Mouse (Mus musculus) gastrocnemius, adult 8-10 months (tissue): ENCODE measurements around the gene Wfs1. TPM values are rescaled to one million over a fixed set of nuclear protein-coding genes. Genes with fewer than 3 reads are reported as not detected.
"Not testable (repeated sequence)": the region's sequence is repeated elsewhere in the genome, so short reads cannot be mapped to it uniquely, and the experiment has no call there.

Experiments
- DNase-seq, 2 experiments: peaks; one replicate each; pipeline ENCODE4 v3.0.0; 2022; ENCODE audit warnings: low spot score in 2 of 2
- total RNA-seq, 4 experiments: library from RNA; stranded (reverse); gene quantifications; 2 replicates each; pipeline ENCODE4 v1.2.4; 2022

The Wfs1 gene
- total RNA-seq, 4 experiments from 2014 or later = 51.3 to 68.1 (median 58.9) TPM

GRCm38 (mm10) chr5:36988124-36988780 is 753 bp downstream of the Wfs1 start:
- peak in 1 of 2 experiments; percentile 9 for DNase-seq

- DNase-seq = no peak
Measured at GRCm38 (mm10) chr5:36986617-36987016, 2.4 kb downstream of the Wfs1 start.

DNA sequence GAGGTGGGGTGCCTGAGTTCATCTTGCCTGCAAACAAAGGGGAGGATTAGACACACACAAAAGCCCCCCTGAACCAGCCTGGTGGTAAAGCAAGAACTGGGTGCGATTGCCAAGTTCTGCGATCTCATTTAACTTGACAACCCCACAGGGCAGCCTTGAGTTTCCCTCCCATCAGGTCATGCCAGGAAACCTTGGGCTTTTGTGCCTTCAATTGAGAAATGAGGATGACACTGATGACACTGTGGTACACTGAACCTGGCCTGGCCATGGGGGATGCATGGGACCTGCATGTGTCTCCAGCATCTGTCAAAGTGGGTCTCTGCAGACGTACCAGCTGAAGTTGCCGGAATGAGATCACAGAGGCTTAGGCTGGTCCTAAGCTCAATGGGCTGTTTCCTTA is 6.7 kb downstream of the Wfs1 start:
- no peak for DNase-seq

GRCm38 (mm10) chr5:36979631-36980030 is 9.4 kb downstream of the Wfs1 start:
- DNase-seq = no peak

DNA sequence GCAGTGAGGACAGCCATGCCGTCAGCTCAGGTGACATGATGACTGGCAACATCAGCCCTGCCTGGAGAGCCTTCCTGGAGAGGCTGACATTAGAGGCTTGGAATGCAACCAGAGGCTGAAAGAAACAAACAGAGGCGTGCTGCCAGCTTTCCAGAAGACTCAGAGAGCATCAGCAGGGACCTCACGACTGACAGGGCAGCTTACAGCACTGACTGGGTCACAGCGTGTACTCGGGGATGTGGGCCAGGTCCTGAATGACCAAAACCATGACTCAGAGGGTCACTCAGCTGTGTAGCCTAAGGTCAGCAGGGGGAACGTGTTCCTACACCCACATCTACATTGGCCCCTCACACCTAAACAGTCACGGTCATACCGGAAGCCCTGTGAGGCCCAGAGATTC is 10.0 kb downstream of the Wfs1 start:
- peak in 1 of 2 experiments; percentile 40 for DNase-seq

- no peak for DNase-seq
Measured at GRCm38 (mm10) chr5:36977809-36978208, 11.2 kb downstream of the Wfs1 start.

GRCm38 (mm10) chr5:36975336-36975735 is 13.7 kb downstream of the Wfs1 start:
- no peak for DNase-seq

GRCm38 (mm10) chr5:36971587-36971986 is 17.4 kb downstream of the Wfs1 start:
- no peak for DNase-seq

GRCm38 (mm10) chr5:36960501-36960900 is 28.5 kb downstream of the Wfs1 start:
- DNase-seq = no peak

DNA sequence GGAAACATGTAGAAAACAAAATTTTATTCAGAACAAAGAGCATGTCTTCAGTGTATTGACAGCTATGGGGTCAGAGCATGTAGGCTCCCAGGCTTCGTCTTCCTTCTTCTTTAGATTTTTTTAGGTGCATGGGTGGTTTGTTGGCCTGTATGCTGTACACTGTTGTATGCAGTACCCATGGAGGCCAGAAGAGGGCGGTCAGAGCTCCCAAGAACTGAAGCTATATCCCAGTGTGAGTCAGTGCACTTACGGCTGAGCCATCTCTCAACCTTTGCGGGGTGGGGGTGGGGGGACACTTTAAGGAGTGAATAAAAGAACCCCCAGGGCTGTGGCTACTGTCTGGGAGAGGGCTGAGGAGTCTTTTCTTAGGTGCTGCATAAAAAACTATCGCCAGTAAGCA is 30.2 kb downstream of the Wfs1 start:
- peak; percentile 39 to 54 for DNase-seq

DNA sequence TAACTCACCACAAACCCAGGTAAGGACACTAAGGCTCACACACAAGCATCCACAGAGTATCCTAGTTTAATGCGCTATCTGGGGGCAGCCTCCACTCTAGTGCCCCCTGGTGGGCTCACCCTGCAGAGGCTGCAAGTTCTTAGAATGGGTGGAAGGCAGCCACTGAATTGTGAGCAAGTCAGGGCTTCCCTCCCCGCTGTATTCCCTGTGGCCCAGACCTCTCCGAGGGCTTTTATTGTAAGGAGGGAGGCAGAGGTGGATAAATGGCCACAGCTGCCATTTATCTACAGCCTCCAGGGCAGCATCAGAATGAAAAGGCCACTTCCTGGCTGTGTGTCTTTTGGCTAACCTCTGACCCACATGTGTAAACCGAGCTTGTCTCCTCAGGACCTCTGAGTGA is 33.6 kb downstream of the Wfs1 start:
- no peak for DNase-seq

DNA sequence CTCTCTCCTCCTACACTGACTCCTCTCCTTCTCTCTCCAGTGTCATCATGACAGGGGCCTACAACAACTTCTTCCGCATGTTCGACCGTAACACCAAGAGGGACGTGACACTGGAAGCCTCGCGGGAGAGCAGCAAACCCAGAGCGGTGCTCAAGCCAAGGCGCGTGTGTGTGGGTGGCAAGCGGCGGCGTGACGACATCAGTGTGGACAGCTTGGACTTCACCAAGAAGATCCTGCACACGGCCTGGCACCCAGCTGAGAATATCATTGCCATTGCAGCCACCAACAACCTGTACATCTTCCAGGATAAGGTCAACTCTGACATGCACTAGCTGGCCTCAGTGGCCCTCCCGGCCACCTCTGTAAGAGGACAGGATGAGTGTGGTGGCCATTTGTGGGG is 36.7 kb downstream of the Wfs1 start:
- DNase-seq = no peak

DNA sequence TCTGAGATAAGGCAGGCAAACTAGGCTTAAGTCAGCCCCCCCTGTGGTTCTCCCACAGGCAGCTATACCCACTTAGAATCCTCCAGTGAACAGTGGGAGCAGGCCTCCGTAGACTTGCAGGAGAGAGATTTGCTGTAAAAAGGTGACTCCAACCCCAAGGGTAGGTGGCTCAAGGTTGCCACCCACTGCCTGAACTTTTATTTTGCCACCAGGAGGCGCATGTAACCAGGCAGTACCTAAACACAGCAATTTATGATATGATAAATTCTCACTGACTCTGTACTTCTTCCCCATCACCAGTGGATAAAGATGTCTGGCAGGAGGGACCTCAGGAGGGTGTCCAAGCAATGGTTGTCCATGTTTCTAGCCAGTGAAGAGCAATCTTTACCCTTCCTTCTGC is 38.1 kb downstream of the Wfs1 start:
- no peak for DNase-seq

DNA sequence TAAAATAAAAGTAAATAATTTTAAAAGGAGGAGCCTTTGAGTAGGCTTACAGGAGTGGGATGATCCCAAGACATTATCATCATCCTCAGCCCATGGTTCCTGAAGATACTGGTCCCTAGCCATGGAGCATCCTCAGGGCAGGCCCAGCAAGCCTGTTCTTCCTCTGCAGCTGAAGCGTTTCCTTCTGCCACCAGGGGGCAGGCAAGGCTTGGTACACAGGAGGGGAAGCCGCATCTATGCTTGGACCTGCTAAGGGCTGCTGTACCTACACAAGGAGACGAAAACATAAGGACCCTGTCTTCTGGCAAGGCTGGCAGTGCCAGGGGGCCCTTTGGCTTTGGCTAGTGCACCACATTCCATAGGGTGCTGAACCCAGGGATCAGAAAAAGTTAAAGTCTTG is 40.2 kb downstream of the Wfs1 start:
- DNase-seq = peak in 1 of 2 experiments; percentile 36

DNA sequence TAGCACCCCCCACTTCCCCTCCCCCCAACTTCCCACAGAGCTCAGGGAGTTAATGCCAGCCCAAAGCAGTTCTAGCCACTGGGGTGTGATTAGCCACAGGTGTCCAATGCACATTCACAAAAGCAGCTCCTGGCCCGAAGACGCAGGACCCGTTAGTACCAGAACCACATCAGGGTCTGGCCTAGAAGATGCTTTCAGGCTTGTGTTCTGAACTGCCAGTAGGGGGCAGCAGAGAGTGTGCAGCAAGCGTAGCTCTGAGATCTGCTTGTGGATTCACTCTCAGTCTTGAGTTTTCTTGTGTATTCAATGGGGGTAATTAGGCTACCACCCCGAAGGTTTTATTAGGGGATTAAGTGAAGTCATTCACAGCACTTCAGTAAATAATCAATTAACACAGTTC is 42.6 kb downstream of the Wfs1 start:
- no peak for DNase-seq

DNA sequence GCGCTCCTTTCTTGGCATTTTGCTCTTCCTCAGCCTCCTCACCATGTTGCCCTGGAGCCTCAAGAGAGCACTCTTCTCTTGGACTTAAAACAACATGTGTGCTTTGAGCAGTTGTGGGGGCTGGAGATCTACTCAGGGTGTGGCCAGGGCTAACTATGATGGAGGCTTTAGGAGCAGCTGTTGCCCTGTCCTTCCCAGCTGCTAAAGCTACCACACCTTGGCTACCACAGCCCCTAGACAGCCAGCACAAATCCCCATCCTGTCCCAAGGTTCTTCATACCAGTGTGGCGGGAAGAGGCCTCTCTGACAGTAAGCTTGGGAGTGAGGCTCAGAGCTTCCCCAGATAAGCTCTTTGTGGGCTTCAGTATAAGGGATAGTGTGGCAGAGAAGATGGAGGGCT is 43.3 kb downstream of the Wfs1 start:
- DNase-seq = no peak

DNA sequence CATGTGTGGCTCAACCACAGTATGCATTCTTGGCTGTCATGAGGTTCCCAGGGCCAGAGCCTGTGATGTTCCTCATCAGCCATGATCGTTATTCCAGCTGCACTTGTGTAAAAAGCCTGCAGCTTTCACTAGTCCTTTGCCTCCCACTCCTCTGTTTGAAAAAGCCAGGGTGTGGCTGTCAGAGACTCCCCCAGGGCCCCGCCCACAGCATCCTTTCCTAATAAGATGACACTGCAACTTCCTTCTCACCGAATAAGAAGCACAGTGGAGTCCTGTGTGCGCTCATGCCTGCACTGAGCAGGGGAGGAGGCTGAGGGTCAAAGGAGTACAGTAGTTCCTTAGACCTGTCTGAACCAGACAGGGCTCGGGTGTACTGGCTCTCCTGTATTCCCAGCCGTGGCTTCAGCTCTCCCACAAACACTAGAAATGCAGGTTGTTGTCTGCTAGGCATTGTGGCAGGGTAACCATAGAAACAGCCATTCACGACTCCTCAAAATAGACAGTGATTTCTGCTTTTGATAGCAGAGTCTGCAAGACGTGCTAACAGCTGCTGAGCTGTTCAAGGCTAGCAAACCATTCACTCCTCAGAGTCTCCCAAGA is 43.8 kb downstream of the Wfs1 start:
- no peak for DNase-seq

DNA sequence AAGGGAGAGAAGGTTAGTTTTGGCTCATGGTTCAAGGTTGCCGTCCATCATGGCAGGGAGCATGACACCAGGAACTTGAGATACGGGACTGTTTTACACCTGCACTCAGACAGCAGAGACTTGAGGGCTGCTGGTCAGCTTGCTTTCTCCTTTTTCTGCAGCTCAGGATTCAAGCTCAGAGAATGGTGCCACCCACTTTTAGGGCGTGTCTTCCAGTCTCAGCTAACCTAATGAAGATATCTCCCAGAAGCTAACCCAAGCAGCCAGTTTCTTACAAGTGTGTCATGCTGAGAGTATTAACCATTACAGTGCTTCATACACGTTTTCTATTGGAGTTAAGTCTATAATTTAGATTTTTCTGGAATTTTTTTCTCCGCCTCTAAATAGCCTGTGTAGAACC is 44.5 kb downstream of the Wfs1 start:
- DNase-seq = no peak

DNA sequence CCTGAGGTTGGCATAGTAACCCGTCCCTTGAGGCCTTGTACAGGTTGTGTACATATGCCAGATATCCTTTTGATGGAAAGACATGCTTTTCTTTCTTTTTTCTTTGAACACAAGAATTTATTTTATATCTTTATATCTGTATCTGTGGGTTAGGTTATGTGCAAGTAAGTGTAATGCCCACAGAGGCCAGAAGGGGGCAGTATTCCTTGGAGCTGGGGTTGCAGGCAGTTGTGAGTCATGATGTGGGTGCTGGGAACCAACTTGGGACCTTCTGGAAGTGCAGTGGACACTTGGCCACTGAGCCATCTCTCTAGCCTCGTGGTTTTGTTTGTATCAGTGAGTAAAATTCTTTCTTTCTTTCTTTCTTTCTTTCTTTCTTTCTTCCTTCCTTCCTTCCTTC is 46.6 kb downstream of the Wfs1 start:
- DNase-seq = no peak

DNA sequence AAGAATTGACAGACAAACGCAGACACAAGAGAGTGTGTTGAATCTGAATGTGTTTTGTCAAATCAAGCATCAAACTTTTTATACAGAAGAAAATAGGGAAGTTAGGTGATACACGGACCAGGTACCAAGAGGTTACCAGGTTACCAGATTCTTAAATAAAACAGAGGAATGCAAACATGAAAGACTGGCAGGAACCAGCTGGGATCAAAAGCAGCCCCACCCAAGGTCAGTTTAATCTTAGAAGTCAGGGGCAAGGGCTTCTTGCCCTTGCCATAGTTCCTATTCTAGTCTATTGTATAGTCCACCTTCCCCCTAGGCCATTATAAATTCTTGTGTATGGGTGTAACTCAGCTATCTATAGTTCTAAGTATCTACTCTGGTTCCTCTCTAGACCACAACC is 50.0 kb downstream of the Wfs1 start:
- DNase-seq = not testable (repeated sequence)

DNA sequence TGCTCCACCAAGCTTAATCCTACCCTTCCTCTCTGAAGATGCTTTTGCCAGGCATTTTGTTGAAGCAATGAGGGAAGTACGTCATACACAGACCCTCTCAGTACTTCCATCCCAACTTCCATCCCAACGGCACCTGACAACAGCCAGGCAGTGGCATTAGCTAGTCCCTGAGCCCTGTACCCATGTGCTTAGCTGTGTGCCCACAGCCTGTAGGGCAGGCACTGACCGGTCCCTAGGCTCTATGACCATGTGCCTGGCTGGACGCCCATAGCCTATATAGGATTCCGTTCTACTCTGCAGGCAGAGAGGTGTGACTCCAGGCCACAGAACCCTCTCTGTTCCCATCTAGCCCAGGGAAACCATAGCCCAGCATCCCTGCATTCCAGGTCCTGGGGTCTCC is 51.0 kb downstream of the Wfs1 start:
- no peak for DNase-seq

- no peak for DNase-seq
Measured at GRCm38 (mm10) chr5:36936548-36936947, 52.5 kb downstream of the Wfs1 start.
